Mouse (Mus musculus): ENCODE data around the gene Nus1. TPM values are rescaled to one million over a fixed set of nuclear protein-coding genes. Genes with fewer than 3 reads are reported as not detected.
A peak's percentile ranks its signal among the peaks of the same experiment; 100 is the strongest.

Nus1 gene
- total RNA-seq, 2 experiments from 2014 or later = 53.7 to 74.5 TPM

DNA sequence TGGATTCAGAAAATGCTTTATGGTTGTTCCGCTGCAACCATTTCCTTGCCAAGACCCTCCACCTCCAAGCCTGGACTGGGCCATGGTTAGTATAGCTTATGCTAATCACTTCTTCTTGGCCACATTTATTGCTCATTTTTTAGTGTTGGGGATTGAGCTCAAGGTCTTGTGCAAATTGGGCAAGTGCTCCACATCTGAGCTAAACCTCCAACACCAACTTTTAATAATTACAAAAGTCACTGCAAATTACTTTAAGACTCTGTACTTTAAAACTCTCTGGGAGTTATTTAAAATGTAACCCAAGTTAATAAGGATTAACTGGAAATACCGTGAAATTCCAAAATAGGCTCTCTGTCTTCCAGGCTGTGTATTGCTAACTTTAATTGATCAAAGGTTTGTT lies 9.8 kb upstream of the Nus1 start:
- intact Hi-C loops (cut with DNase I) = no loop called here
- DNase-seq (ENCODE audit: low spot score in 2 of 2) = no peak

DNA sequence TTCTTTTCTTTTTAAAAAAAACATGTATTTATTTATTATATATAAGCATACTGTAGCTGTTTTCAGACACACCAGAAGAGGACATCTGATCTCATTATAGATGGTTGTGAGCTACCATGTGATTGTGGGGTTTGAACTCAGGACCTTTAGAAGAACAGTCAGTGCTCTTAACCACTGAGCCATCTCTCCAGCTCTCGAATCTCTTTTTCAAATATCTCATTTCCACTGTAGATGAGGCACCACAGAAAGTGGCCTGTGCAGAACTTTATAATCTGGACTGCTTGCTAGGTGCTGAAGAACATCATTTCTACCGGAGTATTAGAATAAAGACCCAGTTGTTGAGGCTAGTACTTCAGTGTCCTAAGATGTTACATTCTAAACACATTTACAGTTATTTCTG lies 2.3 kb upstream of the Nus1 start:
- intact Hi-C loops (cut with DNase I) = loop anchor here (5.0 kb wide), 1 partner anchor 277 kb away; the partner anchor contains the start of gene Slc35f1
- DNase-seq (ENCODE audit: low spot score in 2 of 2) = no peak

DNA sequence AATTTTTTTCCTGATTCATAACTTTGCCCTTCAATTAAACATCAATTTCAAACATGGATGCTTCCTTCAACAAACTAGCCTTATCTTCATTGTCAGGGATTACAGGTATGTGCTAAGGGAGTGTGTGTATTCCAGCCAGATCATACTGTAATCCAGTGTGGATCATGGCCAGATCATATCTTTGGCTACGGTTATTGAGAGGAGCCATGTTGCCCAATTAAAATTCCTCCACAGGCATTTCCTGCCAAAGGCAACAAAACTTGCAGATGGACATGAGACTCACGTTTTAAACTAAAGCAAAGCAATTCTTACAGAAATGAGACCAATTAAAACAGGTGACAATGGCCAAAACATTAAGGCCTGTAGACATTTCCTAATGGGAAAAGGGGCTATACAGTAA lies 889 bp upstream of the Nus1 start:
- no peak for DNase-seq (ENCODE audit: low spot score in 2 of 2)
- intact Hi-C loops (cut with DNase I) = loop anchor here (2.0 to 5.0 kb wide), 2 partner anchors 34 to 276 kb away; partner anchors contain the start of genes Gopc and Slc35f1

DNA sequence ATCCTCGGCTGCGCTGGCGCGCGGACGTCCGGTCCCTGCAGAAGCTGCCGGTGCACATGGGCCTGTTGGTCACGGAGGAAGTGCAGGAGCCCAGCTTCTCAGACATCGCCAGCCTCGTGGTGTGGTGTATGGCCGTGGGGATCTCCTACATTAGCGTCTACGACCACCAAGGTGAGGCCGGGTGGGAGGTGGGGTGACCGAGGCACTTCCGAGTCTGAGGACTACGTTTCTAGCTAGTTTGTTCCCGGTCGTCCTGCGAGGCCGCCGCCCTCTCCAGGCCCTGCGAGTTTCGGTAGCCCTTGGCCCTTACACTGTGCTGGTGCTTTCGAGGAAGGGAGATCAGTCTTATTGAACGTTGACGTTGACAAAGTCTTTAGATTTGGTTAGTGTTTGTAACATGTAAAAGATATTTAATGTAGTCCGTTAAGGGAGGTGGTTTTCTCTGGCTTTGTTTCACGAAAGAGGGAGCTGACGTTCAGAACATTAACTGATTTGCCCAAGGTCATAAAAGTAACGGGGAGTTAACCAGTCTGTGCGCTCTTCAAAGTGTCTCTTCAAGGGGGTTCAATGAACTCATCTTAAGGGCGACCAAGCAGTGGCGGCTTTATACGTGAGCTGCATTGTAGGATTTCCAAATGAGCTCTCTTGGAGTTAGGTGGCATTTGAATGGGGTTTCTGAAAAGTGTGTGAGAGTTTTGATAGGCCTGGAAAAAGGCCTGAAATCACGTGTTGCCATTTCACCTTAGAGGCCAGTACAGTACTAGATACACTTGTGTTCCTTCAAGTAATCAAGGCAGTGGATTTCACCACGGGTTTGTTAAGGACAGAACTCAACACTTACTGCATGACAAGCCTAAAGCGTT lies 882 bp downstream of the Nus1 start:
- no peak for DNase-seq (ENCODE audit: low spot score in 2 of 2)
- intact Hi-C loops (cut with DNase I) = loop anchor here (2.0 to 5.0 kb wide), 2 partner anchors 35 to 274 kb away; partner anchors contain the start of genes Gopc and Slc35f1

DNA sequence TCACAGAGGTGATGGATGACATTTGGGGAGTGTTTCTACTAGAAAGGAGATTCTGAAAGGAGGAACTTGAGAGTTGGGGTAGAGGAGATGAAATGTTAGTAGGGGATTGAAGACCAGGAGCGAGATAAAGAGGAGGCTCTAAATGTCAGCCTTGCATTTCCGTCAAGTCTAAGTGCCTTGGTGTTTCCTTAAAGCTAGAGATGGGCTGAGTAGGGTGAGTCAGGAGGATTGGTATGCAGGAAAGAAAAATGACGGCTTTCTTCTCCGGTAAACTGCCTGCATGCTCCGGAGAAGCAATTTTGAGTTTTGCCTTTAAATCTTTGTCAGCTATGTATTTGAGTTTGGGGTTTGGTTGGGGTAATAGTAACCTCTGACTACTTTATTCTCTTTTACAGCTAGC lies 1.6 kb downstream of the Nus1 start:
- no peak for DNase-seq (ENCODE audit: low spot score in 2 of 2)
- intact Hi-C loops (cut with DNase I) = loop anchor here (5.0 kb wide), 1 partner anchor 273 kb away; the partner anchor contains the start of gene Slc35f1

DNA sequence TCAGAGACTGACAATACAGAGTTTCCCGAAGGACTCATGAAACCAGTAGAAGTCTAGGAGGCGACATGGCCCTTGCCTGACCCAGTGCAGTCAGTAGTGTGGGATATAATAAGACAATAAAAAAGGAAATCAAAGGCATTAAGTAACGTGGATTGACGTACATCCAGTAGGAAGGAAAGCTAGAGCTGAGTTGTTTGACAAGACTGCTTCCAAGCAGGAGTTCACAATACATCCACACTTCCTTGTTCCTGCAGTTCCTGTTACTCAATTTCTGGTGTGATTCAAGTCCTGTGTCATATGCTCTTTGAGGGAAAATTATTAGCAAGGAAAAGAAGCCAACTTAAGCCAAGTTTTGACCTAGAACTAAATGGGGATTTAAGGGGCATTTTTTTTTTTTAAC lies 2.1 kb downstream of the Nus1 start:
- intact Hi-C loops (cut with DNase I) = loop anchor here (5.0 kb wide), 1 partner anchor 273 kb away; the partner anchor contains the start of gene Slc35f1
- no peak for DNase-seq (ENCODE audit: low spot score in 2 of 2)

DNA sequence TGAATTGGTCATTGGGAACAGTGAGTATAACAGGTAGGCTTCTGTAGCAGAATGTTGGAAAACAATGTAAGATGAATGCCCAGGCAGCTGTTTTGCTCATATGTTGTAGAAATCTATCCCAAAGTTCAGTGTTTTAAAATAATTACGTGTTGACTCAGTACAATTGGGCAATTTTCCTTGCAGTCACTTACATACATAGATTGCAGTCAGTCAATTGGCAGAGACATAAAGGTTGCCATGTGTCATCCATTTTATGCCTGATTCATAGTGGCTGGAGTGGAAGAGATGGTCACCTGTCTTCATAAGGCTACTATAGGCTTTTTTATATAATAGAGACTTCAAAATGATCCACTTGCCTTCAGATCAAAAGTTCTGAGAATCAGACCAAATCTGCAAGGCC lies 3.2 kb downstream of the Nus1 start:
- no peak for DNase-seq (ENCODE audit: low spot score in 2 of 2)
- intact Hi-C loops (cut with DNase I) = no loop called here

DNA sequence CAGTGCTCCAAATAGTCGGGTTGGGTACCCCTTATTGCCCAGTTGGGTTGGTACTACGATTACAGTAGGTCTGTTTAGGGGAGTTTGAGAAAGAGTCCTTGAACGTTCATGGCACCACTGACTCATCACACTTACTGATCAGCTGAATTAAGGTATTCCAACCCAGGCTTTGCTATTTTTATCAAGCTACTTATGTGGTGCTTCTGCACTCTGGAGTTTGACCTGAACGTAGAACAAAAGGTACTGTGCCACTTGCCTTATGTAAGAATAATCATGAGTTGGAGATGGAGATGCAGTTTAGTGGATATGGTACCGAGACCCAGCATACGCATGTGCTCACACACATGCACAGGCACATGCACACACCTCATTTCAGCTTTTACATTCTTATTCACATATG lies 4.4 kb downstream of the Nus1 start:
- intact Hi-C loops (cut with DNase I) = no loop called here
- DNase-seq (ENCODE audit: low spot score in 2 of 2) = no peak

DNA sequence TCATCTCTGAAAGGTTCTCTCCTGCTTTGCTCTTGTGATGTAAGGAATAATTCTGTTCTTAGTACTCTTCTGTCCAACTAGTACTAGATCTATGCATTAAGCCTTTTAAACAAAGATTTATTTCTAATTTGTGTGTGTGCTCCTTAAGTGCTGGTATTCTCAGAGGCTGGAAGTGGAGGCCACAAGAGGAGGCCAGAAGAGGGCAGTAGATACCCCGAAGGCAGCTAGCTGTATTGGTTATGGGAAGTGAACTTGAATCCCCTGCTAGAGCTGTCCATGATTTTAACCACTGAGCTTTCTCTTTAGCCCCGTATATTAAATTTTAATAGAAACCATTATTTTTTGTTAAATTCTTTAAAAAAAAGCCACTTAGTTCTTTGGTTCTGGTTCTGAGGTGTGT lies 5.8 kb downstream of the Nus1 start:
- DNase-seq (ENCODE audit: low spot score in 2 of 2) = no peak
- intact Hi-C loops (cut with DNase I) = no loop called here

DNA sequence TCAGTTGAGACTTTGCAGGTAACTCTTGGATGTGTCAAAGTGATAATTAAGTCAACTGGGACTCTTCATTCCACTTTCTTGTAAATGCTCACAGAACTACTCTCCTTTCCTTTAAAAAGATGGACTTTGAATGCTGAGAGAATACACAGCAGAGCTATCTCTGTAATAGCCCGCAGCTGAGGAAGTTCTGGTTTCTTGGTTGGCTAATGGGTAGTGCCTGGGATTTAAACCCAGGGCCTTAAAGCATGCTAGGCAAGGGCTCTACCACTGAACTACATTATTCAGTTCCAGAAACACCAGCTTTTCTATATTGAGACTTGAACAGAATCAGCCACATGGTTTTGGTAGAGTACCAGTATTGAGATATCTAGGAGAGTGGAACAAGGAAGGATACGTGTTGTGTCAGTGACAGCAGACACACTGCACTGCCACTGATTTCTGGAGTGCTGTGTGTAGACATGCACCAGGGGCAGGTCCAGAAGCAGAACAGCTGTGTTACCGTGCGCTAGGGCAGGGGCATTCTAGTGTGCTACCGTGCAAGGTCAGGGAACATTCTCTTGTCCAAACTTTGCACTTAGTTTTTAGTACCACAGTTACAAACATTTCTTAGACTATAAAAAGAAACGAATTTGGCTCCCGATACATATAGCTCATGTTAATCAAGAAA lies 9.1 kb downstream of the Nus1 start:
- no peak for DNase-seq (ENCODE audit: low spot score in 2 of 2)
- intact Hi-C loops (cut with DNase I) = no loop called here

DNA sequence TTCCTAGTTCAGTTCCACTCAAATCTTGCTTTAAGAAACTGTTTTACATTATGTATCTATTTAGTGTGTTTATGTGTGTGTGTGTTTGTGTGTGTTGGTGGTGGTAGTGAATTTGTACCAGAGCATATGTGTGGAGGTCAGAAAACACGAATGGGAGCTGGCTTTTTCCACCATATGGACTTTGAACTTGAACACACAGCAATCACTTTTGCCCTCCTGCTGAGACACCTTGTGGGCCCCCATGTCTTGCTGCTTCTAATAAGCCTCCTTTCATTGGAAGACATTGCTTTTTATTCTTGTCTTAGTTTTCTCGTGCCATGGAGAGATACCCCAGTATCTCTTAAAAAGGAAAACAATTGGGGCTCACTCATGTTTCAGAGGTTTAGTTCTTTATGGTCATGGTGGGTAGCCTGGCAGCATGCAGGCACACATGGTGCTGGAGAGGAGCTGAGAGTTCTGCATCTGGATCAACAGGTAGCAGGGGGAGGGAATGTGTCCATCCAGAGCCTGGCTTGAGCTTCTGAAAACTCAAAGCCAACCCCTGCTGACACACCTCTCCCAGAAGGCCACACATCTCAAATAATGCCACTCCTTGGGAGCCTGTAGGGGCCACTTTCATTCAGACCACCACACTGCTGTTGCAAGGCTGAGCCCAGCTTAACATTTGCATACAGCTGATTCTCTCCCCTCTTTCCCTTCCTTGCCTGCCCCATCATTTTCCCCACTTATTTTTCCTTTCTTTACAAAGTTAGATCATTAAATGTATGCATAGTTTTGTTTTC lies 10.5 kb downstream of the Nus1 start:
- no peak for DNase-seq (ENCODE audit: low spot score in 2 of 2)

DNA sequence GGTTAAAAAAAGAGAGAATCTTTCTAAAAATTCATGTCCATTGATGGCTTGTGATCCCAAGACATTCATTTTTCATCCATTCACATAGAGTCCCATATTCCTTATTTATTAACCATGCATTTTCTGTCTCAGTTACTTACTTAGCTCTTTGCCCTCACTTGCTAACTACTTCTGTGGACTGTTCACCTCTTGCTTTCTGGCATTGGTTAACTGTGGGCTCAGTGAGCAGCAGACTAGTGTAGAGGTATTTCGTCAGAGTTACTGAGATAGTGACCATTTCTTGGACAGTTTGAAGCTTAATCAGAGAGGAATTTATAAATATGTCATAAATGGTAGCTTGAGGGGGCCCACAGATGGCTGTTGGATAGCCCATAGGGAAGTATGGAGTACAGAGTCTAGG lies 13.6 kb downstream of the Nus1 start:
- intact Hi-C loops (cut with DNase I) = no loop called here
- no peak for DNase-seq (ENCODE audit: low spot score in 2 of 2)

More for the DNA sequence above, 10.5 kb downstream of the Nus1 start:
- intact Hi-C loops (cut with DNase I) = no loop called here

DNA sequence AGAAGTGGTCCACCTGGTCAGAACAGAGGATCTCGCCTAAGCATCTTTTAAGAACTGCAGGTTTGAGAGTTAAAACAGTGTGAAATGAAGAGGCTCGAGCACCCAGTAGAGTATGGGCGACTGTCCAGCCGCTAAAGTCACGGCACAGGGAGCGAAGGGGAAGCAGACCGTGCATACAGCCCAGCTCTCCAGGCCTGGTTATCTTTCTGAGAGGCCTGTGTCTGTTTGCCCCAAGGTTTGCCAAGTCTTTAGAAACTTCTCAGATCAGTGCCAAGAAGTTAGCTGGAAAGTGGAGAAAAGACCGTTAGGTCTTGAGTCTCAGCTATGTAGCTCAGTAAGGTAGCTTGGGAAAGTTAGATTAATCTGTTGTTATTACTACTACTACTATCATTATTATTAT lies 17.5 kb downstream of the Nus1 start:
- DNase-seq (ENCODE audit: low spot score in 2 of 2) = no peak
- intact Hi-C loops (cut with DNase I) = no loop called here

DNA sequence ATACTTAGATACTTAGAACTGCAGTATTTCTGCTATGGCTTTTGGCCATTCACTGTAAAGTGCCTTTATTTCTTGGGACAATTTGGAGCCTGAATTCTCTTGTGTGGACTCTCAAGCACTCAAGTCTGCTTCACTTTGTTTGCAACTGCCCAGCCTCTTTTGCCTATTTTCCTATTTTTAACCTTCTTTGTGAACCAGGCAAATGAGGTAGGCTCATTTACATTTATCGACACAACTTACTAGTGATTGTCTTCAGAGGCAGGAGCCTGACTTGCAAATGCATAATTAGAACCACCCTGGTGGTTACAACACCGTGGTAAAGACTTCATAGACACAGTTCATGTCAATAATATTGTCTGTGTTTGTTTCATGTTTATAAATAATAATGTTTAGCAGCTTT lies 43.3 kb downstream of the Nus1 start:
- DNase-seq (ENCODE audit: low spot score in 2 of 2) = no peak
- intact Hi-C loops (cut with DNase I) = no loop called here

DNA sequence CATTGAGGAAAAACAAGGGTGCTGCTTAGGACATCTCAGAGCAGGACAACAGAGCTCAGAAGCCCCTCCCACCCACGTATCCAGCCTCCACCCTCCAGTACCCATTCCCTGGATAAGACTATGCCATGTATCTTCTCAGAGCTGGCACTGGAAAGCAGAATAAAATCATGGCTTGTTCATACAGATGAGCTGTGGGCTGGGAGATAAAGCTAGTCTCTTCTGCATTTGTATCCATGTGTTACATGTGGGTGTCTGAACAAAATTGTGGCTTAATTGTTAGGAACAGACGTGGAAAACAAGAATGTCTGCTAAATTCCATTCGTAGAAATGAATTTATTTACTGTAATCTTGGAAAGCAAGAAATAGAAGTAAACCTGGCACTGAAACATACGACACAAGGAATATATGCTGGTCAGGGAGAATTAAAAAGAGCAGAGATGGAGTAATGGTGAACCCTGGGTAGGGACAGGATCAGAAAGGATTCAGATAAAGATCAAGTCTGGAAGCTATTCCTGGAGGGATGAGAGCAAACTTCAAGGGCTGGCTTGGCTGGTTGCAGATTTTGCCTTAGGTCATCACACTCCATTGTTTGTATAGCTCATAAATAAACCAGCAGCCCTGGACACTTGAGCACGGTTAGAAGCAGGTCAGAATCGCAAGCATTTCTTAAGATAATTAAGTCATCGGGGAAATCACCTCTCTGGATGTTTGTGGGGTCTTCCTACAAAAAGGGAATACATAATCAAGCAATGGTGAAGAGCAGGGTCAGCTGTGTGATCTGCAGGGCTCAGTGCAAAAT lies 46.8 kb downstream of the Nus1 start:
- DNase-seq (ENCODE audit: low spot score in 2 of 2) = peak in 1 of 2 experiments; percentile 4
- intact Hi-C loops (cut with DNase I) = no loop called here

DNA sequence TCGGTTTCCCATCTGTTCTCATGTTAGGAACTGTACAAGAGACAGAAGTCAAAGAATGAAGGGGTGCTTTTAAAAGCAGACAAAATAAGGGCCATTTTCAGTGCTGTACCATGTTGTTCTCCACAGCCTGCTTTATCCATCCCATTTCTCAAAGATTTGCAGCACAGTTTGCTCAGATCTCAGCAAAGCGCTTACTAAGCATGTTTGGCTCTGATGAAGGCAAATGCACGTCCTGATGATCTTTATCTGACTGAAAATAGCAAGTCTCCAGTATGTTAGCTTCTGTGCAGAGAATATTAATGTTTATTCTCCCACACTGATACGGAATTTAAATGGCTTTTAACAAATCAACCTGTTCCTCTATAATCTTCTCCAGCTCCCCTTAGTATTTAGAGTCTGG lies 54.2 kb downstream of the Nus1 start:
- no peak for DNase-seq (ENCODE audit: low spot score in 2 of 2)
- intact Hi-C loops (cut with DNase I) = no loop called here

Data from left cerebral cortex, postnatal 36 days (tissue).